Mouse (Mus musculus): Measurements from ENCODE around the gene Cyp2d10. TPM values are rescaled to one million over a fixed set of nuclear protein-coding genes. Genes with fewer than 3 reads are reported as not detected.

The Cyp2d10 gene
- polyA plus RNA-seq (2017; shearing (Covaris generic)) = not detected

GRCm38 (mm10) chr15:82406981-82407380, at the start of gene Cyp2d10:
Gene Cyp2d10, minus strand, starts transcription at chr15:82407195.

GRCm38 (mm10) chr15:82433137-82433536, 26.1 kb upstream of the Cyp2d10 start, which contains the start of gene Cyp2d9:
Gene Cyp2d9, plus strand, starts transcription at chr15:82433437.

GRCm38 (mm10) chr15:82393922-82394321, 13.1 kb downstream of the Cyp2d10 start, which contains the start of gene Cyp2d11:
Gene Cyp2d11, minus strand, starts transcription at chr15:82394022.

GRCm38 (mm10) chr15:82379871-82380713, 26.9 kb downstream of the Cyp2d10 start, which contains the start of gene Cyp2d22:
Gene Cyp2d22, minus strand, starts transcription at chr15:82380260.

GRCm38 (mm10) chr15:82354126-82354945, 52.7 kb downstream of the Cyp2d10 start, which contains the start of gene Ndufa6:
Gene Ndufa6, minus strand, starts transcription at chr15:82354322.

Other genes starting within 250 kb of the Cyp2d10 start
- not detected for gene Shisa8, start 194.4 kb downstream of the Cyp2d10 start, polyA plus RNA-seq (2017; shearing (Covaris generic))
- gene Tnfrsf13c, start 182.8 kb downstream of the Cyp2d10 start, polyA plus RNA-seq (2017; shearing (Covaris generic)) = 2.2 TPM
- gene Cenpm, start 162.4 kb downstream of the Cyp2d10 start, polyA plus RNA-seq (2017; shearing (Covaris generic)) = 5.3 TPM
- gene 1500009C09Rik, start 154.8 kb downstream of the Cyp2d10 start, polyA plus RNA-seq (2017; shearing (Covaris generic)) = not detected
- not detected for gene Sept3, start 132.3 kb downstream of the Cyp2d10 start, polyA plus RNA-seq (2017; shearing (Covaris generic))
- not detected for gene Wbp2nl, start 108.2 kb downstream of the Cyp2d10 start, polyA plus RNA-seq (2017; shearing (Covaris generic))
- 60.5 TPM for gene Naga, start 68.3 kb downstream of the Cyp2d10 start, polyA plus RNA-seq (2017; shearing (Covaris generic))
- gene Pheta2, start 68.3 kb downstream of the Cyp2d10 start, polyA plus RNA-seq (2017; shearing (Covaris generic)) = 5.0 TPM
- 231 TPM for gene Smdt1, start 68.2 kb downstream of the Cyp2d10 start, polyA plus RNA-seq (2017; shearing (Covaris generic))
- gene Ndufa6, start 52.9 kb downstream of the Cyp2d10 start, polyA plus RNA-seq (2017; shearing (Covaris generic)) = 359 TPM
- 7.4 TPM for gene Cyp2d22, start 26.9 kb downstream of the Cyp2d10 start, polyA plus RNA-seq (2017; shearing (Covaris generic))
- not detected for gene Cyp2d11, start 13.2 kb downstream of the Cyp2d10 start, polyA plus RNA-seq (2017; shearing (Covaris generic))
- not detected for gene Cyp2d9, start 26.2 kb upstream of the Cyp2d10 start, polyA plus RNA-seq (2017; shearing (Covaris generic))
- not detected for gene Cyp2d12, start 147.9 kb upstream of the Cyp2d10 start, polyA plus RNA-seq (2017; shearing (Covaris generic))
- not detected for gene Cyp2d34, start 213.8 kb upstream of the Cyp2d10 start, polyA plus RNA-seq (2017; shearing (Covaris generic))

All from activated CD4-positive, CD25-positive, alpha-beta regulatory T cell, adult 9 weeks (primary cell).